Mouse (Mus musculus): ENCODE measurements at regions not wholly inside any gene's neighbourhood (a gene's known extent, or its start where the extent isn't known, plus 50 kb on each side); places are given as distances from the start of the nearest gene placed in this dataset.
"Not testable (repeated sequence)": the region's sequence is repeated elsewhere in the genome, so short reads cannot be mapped to it uniquely, and the experiment has no call there.

GRCm38 (mm10) chr11:31615107-31615811 lies 56.4 kb downstream of the Bod1 start:
- DNase-seq = peak; percentile 54 to 75
- intact Hi-C loops (cut with DNase I) = loop anchor here (1.0 to 10.0 kb wide), 3 partner anchors 150 to 367 kb away; partner anchors contain the start of gene Stc2

DNA sequence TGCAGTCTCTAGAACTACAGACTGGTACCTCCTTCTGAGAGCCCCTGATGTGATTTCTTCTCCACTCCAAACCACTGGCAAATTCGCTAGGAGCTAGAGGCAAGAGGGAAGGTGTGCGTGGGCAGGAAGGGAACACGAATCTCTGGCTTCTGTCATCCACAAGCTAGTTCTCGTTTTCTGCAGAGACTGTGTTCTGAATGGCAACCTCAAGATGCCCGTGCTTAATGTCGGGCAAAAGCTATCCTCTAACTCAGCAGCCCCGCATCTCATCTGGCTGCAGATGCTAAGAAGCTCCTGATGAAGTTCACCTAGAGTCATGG lies 57.3 kb downstream of the Bod1 start:
- DNase-seq = no peak
- intact Hi-C loops (cut with DNase I) = loop anchor here (10.0 kb wide), 1 partner anchor 150 kb away; no protein-coding TSS in a partner anchor

- no peak for DNase-seq
- intact Hi-C loops (cut with DNase I) = loop anchor here (10.0 kb wide), 1 partner anchor 149 kb away; no protein-coding TSS in a partner anchor
Measured at GRCm38 (mm10) chr11:31613688-31614393, 57.8 kb downstream of the Bod1 start.

- no peak for DNase-seq
- intact Hi-C loops (cut with DNase I) = no loop called here
Measured at GRCm38 (mm10) chr11:31608458-31608857, 63.2 kb downstream of the Bod1 start.

DNA sequence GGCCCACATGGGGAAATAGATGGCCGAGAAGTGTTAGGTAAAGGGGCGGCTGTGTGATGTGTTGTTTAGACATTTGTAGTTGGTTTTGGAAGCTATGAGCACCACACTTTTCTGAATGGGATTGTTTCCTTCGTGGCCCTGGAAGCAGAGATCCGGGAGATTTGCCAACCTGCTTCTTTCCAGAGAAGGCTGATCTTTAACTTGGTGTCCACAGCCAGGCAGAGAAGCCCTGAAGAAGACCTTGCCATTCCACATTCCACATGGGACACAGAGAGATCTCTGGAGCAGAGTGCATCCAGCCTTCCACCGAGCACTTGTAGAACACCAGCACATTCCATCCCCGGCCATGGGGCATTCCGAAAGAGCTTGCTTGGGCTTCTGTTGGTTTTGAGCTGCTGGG lies 70.2 kb downstream of the Bod1 start:
- peak in 1 of 2 experiments; percentile 38 for DNase-seq
- intact Hi-C loops (cut with DNase I) = no loop called here

DNA sequence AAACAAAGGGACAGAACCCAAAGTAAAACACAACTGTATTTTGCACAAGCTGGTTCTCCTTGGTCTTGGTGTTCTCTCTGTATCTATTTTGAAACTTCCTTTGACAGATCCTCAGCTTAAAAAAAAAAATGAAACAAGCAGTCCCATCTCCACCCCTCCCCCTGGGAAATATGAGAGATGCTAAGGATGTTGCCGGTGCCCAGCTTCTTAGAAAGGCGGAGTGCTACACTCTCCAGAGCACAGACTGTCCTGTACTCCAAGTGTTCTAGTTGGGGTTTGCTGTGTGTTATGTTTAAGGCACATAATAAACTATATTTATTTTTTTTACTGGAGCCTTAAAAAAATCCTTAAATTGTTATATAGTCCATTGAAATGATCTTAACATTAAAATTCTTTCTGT lies 78.1 kb downstream of the Bod1 start:
- intact Hi-C loops (cut with DNase I) = no loop called here
- DNase-seq = no peak

DNA sequence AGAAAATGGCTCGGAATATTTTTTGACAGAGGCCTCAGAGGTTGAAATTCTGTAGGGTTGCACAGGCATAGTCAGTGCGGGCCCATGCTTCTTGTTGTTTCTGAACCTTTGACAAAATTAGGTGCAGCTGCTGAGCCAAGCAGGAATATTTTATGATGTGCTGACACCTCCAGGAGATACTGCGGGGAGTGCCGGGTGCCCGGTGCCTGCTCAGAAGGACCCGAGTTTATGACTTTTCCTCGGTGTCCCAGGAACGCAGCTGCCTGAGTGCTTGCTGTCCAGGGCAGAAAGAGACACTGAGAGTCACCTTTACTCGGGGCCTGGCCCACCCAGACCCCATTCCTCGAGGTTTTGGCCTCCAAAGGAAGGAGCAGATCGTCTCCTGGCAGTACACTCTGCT lies 79.6 kb downstream of the Bod1 start:
- peak in 1 of 2 experiments; percentile 37 for DNase-seq
- intact Hi-C loops (cut with DNase I) = no loop called here

GRCm38 (mm10) chr11:31591037-31591554 lies 80.6 kb downstream of the Bod1 start:
- intact Hi-C loops (cut with DNase I) = no loop called here
- DNase-seq = no peak

- DNase-seq = no peak
- intact Hi-C loops (cut with DNase I) = no loop called here
Measured at GRCm38 (mm10) chr11:31574941-31575340, 96.7 kb downstream of the Bod1 start.

GRCm38 (mm10) chr11:31564742-31565510 lies 106.8 kb downstream of the Bod1 start:
- intact Hi-C loops (cut with DNase I) = no loop called here
- DNase-seq = peak; percentile 47 to 52

GRCm38 (mm10) chr11:31563826-31564741 lies 107.6 kb downstream of the Bod1 start:
- intact Hi-C loops (cut with DNase I) = no loop called here
- peak; percentile 35 to 74 for DNase-seq

DNA sequence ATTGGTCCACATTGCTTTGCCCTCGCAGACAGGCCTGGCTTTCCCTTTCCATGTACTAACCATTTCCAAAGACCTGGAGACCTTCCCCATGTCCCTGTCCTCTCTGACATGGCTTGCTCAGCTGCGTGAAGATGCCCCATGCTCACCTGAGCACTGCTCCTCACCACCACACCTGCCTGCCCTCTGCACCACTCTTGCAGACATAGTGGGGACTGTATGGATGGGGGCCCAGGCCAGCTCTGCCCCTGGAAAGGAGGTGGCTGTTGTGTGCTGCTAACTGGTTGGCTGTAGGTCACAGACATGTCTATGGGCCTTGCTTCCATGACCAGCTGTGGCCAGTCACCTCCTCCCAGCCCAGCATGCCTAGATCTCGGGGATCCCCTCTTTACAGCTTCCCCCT lies 108.7 kb downstream of the Bod1 start:
- no peak for DNase-seq
- intact Hi-C loops (cut with DNase I) = no loop called here

GRCm38 (mm10) chr11:31560775-31561174 lies 110.9 kb downstream of the Bod1 start:
- no peak for DNase-seq
- intact Hi-C loops (cut with DNase I) = no loop called here

GRCm38 (mm10) chr11:31555042-31555441 lies 116.6 kb downstream of the Bod1 start:
- intact Hi-C loops (cut with DNase I) = loop anchor here (2.0 kb wide), 1 partner anchor 52 kb away; no protein-coding TSS in a partner anchor
- DNase-seq = peak; percentile 45 to 56

GRCm38 (mm10) chr11:31551614-31552271 lies 119.9 kb downstream of the Bod1 start:
- DNase-seq = no peak
- intact Hi-C loops (cut with DNase I) = loop anchor here (5.0 kb wide), 1 partner anchor 184 kb away; no protein-coding TSS in a partner anchor

GRCm38 (mm10) chr11:31550747-31551613 lies 120.7 kb downstream of the Bod1 start:
- intact Hi-C loops (cut with DNase I) = loop anchor here (5.0 kb wide), 1 partner anchor 184 kb away; no protein-coding TSS in a partner anchor
- peak; percentile 55 to 75 for DNase-seq

GRCm38 (mm10) chr11:31545514-31545913 lies 126.2 kb downstream of the Bod1 start:
- intact Hi-C loops (cut with DNase I); DNase-seq: not testable (repeated sequence)

GRCm38 (mm10) chr11:31542635-31543219 lies 129.0 kb downstream of the Bod1 start:
- intact Hi-C loops (cut with DNase I) = no loop called here
- DNase-seq = no peak

All from heart, postnatal 36 days (tissue).